Mouse (Mus musculus): ENCODE results near the gene Ddx24.

Ddx24 gene

GRCm38 (mm10) chr12:103389982-103390381 is 35.6 kb downstream of the Ddx24 start:
- peak in 1 of 2 experiments; percentile 34 for DNase-seq (ENCODE audit: low spot score in 2 of 2)

- peak; percentile 35 to 42 for DNase-seq (ENCODE audit: low spot score in 2 of 2)
Measured at GRCm38 (mm10) chr12:103389348-103389727, 36.3 kb downstream of the Ddx24 start.

DNA sequence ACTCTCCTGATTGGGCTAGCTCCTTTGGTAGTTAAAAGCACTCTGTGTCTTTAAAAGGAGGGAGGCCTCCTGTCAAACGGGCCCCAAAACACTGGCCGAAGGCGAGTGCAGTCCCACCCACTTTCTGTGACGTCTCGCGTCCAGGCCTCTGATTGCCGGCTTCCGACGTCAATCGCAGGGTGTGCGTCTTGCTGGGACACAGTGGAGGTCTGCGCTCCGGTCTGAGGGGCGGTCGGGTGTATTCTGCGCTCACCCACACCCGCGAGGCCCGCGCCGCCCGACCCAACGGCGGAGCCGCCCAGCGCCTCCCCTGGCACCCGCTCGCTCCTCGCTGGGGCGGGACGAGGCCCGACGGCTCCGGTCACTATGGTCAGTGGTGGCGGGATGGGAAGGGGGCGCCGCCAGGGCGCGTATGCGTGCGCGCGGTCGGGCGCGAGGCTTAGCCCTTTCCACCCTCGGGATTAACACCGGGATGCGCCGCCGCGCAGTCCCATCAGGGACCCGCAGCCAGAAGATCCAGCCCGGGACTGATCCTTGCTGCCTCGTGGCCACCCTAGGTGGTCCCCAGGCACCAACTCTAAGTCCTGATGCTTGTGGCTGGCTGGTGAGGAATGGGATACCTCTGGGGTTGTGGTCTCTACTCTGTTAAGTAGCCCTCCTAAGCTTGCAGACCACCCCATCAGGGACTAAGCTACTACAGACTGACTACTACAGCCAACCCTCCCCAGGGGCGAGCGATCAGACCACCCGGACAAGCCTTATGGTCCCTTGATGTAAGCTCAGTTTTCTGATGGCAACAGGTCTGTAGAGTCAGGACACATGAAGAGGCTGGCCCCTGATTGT is 36.9 kb downstream of the Ddx24 start, which contains the start of gene Otub2:
TSS of gene Otub2 (plus strand) at position 178 of the 843 bp plus-strand sequence.
- peak; percentile 92 to 96 for DNase-seq (ENCODE audit: low spot score in 2 of 2)

DNA sequence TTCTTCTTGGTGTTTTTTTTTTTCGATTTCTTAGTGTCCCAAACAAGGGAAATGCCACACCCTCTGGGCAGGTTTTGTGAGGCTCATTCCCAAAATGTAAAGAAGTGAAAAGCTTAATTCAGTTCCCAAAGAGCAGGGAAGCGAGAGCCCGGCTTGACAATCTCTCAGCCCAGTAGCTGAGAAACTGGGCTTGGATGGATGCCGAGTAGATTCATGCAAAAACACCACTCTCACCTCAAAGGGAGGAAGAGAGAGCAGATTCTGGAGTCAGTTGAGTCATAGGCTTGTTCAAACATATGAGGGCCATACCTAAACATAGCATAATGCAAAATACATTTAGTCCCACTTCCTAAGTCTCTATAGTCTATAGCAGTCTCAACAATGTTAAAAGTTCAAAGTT is 45.4 kb downstream of the Ddx24 start:
- no peak for DNase-seq (ENCODE audit: low spot score in 2 of 2)

DNA sequence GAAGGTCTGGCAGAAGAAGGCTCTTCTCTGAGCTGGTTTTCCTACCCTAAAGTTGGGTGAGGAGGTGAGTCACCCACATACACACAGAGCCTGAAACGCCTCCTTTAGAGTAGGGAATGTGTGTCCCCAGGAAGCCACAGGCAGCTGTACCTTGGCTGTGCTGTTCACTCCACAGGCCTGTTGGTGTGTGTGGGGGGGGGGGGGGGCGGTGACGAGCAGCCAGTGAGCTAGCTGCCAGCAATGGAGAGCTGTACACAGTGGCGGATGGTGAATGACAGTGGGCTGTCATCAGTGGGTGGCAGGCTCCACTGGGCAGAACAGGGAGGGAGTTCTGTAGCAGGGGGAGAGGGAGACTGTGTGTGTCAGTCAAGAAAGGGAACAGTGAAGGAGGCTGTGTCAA is 48.9 kb downstream of the Ddx24 start:
- DNase-seq (ENCODE audit: low spot score in 2 of 2), result no peak

GRCm38 (mm10) chr12:103376124-103376523 is 49.5 kb downstream of the Ddx24 start:
- no peak for DNase-seq (ENCODE audit: low spot score in 2 of 2)

- DNase-seq (ENCODE audit: low spot score in 2 of 2), result no peak
Measured at GRCm38 (mm10) chr12:103373530-103374236, 51.9 kb downstream of the Ddx24 start.

GRCm38 (mm10) chr12:103371711-103372110 is 53.9 kb downstream of the Ddx24 start:
- peak; percentile 52 to 75 for DNase-seq (ENCODE audit: low spot score in 2 of 2)

DNA sequence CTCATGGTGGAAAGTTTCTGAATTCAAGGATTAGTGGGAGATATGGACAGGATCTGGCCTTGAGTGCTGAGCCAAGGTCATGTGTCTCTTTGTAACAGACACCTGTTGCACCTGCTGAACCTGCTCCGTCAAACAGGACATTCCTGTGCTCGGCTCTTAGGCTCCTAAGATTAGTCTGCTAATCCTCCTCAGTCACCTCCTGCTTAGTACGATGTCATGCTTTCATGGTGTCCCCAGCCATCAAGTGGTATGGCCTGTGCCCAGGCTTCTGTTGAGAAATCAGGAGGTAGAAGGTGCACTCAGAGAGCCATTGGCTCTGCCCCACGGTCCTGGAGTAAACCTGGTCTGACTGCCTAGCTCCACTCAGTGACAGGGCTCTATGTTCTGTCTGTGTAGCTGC is 54.8 kb downstream of the Ddx24 start:
- no peak for DNase-seq (ENCODE audit: low spot score in 2 of 2)

DNA sequence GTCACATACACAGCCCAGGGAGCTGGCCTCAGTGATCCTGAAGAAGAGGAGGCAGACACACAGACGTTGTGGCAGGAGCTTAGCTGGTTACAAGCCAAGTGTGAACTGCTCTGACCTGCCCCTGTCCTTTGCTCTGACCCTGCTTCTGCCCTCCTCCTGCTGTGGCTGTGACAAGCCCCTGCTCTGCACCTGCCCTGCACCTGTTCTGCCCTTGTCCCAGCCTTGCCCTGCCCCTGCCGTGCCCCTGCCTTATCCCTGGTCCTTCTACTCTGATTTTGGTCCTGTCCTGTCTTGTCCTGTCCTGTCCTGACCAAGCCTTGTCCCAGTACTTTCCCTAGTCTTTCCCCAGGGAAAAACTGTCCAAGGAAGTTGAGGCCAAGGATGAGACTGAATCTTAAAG is 56.9 kb downstream of the Ddx24 start:
- DNase-seq (ENCODE audit: low spot score in 2 of 2), result no peak

DNA sequence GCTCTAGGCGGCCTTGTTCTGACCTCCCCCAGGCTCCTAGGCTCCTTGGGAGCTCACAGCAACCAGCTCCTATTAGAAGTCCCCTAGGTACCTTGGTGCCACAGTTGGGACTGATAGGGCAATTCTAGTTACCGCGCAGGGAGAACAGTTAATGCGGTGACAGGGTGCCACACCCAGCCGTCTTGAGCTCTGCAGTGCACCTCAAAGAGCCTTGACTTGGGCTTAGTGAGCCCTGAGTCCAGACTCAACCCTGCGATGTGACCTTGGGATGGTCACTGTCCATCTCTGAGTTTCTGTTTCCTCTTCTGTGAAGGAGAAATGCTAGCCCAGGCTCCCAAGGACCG is 57.3 kb downstream of the Ddx24 start:
- no peak for DNase-seq (ENCODE audit: low spot score in 2 of 2)

DNA sequence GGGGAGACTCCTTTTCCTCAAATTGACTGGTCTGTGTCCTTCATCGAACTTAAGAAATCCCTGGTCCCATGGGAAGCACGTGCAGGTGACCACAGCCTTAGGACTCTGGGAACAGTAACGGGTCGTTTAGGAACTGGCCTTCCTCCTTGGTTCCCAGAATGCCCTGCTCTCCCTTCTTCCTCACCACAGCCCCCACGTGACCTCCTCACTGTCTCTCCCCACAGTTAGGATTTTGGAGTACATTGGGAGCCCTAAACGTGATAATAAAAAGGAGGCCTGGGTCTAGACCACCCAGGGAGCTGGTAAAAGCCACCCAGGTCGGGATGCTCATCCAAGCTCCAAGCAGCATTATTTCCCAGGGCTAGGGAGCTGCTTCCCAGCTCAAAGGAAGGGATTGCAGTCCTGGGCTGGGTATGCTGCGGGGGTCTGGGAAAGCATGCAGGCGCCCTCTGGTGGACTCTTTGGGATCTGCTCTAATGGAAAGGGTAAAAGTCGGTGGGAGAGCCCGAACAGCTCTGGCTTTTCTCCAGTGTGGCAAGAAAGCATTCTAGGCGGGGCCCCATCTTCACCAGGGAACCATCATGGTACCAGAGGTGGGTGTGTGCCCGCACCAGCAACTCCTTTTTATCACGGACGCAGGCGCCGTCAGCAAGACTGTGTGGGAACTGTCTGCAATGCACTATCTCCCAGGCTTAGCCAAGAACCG is 57.9 kb downstream of the Ddx24 start:
- peak; percentile 72 to 84 for DNase-seq (ENCODE audit: low spot score in 2 of 2)

DNA sequence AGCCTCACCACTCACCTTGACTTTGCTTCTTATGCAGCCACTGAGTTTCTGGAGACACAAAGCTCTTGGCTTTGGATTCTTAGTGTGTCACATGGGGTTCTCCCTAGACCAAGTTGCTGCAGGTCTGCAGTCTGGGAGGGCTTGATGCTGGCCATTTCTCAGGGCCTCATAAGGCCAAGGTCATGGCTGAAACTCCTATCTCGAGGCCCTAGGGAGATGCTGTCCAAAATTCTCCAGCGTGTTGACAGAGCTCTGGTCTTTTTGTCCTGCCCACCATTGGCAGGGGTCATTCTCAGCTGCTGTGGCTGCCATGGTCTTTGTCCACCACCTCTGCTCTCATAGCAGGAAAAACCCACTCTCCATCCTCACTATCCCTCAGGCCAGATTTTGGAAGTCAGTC is 58.5 kb downstream of the Ddx24 start:
- no peak for DNase-seq (ENCODE audit: low spot score in 2 of 2)

DNA sequence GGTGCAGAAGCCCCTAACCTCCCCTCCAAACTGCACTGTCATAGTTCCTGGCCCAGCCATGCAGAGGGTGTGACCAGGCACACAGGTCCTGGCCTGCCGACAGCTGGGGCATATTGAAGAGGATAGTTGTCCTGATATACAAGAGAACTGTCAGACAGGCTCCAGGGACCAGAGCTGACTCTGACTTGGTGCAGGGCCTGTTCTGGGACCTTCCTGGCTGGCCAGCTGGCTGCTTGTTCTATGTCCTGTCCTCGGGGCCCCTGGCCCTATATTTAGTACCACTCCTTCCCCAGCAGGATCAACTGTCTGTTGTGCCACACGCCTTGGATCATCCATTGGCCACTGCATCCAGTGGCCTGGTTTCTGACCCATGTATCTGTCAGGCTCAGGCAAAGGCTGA is 63.3 kb downstream of the Ddx24 start:
- DNase-seq (ENCODE audit: low spot score in 2 of 2), result no peak

DNA sequence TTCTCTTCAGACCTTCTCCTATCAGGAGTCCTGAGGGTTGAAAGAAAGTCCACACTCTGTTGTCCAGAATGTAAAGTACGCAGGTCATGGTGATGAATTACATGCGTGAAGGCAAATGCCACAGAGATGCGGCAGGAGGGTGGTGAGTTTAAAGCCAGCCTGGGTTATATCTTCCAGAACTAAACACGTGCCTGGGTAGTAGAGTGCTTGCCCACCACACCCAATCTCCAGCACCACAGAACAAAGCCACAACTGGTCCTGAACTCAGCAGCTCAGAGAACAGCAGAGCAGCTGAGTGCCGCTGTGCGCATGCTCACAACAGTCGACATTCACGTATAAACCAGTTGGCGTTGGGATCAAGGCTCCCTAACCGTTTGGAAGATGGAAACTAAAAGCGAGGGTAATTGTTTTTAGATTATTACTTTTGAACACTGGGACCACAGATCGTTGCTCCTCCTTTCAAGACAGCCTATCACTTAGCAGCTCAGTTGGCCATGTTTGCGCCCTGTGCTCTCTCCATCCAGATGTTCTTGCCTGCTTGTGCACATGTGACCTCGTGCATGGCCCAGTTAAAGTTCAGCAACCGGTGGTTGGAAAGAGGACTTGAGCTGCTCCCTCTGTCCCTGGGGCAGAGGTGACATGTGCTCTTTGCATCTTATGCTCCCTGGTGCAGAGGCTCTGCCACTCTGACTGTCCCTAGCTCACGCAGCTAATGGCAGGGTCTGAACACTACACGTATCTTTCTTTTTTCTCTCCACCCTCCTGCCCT is 63.9 kb downstream of the Ddx24 start:
- no peak for DNase-seq (ENCODE audit: low spot score in 2 of 2)

DNA sequence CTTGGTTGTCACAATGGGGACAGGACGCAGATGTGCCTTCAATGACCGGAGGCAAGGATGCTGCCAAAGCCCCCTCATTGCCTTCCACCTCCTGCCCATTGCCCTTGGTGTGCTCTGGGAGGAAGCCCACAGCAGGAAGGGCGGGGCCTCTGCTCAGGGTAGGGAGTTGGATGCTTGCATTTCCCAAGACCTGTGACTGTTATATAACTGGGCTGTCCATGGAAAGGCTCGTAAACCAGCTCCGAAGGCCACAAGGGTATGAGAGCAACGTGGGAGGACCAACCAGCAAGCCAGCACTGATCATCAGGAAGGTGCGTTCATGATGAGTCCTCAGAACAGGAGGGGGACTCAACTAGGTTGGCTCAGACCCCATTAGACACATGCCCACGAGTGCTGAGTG is 64.8 kb downstream of the Ddx24 start:
- no peak for DNase-seq (ENCODE audit: low spot score in 2 of 2)

- DNase-seq (ENCODE audit: low spot score in 2 of 2), result peak in 1 of 2 experiments; percentile 41
Measured at GRCm38 (mm10) chr12:103358951-103359801, 66.5 kb downstream of the Ddx24 start.

DNA sequence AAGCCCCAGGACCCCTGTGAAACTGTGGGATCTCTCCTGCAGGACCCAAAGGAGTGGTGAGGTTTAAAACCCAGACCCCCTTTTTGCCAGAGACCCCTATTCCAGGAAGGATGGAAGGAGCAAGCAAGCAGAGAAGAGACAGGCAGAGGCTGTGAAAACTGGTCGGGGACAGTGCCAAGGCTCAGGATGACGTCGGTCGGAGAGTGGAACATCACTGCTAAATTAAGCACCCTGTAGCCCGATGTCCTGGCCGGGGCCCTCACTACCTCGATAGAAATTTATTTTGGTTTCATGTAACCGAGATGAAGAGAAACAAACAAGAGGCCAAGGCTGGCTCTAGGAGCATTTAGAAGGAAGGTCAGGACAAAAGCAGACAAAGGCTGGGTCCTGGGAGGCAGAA is 67.4 kb downstream of the Ddx24 start:
- no peak for DNase-seq (ENCODE audit: low spot score in 2 of 2)

Data from spleen, postnatal 10 days (tissue).